Mouse (Mus musculus) liver, adult 2 months (tissue): ENCODE results near the gene Hoxa2.

Experiments used
- CTCF ChIP-seq: fragments of 200-500 bp; IDR thresholded peaks from 2 replicates; pipeline ENCODE4 v1.5.1; 2011; ENCODE audit warnings: low read depth, low read length, control low read depth
- POLR2A ChIP-seq: fragments of 200-500 bp; IDR thresholded peaks from 2 replicates; pipeline ENCODE4 v1.6.1; 2011; ENCODE audit warnings: low read length, control low read depth; ENCODE audit not compliant: insufficient read depth; ENCODE audit errors: extremely low read depth

DNA sequence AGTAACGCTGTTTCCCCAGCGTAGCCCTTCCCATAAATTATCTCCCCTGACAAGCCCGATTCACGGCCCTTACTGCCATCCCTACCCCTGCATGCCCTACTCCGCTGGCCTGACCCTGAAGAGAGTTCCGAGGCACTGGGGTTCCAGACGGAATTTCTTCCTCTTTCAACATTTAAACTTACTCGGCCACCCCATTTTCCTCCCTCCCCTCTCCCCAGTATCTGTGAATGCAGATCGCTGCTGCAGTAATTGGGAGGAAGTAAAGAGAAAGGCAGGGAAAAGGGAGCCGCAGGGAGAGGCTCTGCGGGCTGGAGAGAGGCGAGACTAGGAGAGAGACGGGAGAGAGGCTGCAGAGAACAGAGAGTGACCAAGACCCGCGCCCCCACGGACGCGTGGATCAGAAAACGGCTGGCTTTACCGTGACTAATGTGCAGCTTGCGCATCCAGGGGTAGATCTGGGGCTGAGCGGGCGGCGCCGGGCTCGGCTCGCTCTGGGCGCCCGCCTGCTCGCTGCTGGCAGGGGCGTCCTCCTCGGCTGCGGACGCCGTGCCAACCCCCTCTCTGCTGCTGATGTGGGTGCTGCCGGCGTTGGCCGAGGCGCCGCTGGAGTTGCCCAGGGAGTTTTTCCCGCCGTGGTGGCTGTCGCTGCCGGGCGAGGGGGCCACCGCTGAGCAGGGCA, 38.9 kb upstream of the Hoxa2 start:
- no peak for TF ChIP-seq CTCF
- no peak for TF ChIP-seq POLR2A
